Mouse (Mus musculus) lung, postnatal 4 days (tissue): ENCODE data around the gene Cdh15.

Experiments
- DNase-seq, 2 experiments: peaks; one replicate each; pipeline ENCODE4 v3.0.0; 2021

Gene Cdh15

GRCm38 (mm10) chr8:122845662-122846061 lies 2.1 kb upstream of the Cdh15 start:
- DNase-seq = peak; percentile 25 to 48

GRCm38 (mm10) chr8:122849152-122849910 lies 1.6 kb downstream of the Cdh15 start:
- DNase-seq = no peak

DNA sequence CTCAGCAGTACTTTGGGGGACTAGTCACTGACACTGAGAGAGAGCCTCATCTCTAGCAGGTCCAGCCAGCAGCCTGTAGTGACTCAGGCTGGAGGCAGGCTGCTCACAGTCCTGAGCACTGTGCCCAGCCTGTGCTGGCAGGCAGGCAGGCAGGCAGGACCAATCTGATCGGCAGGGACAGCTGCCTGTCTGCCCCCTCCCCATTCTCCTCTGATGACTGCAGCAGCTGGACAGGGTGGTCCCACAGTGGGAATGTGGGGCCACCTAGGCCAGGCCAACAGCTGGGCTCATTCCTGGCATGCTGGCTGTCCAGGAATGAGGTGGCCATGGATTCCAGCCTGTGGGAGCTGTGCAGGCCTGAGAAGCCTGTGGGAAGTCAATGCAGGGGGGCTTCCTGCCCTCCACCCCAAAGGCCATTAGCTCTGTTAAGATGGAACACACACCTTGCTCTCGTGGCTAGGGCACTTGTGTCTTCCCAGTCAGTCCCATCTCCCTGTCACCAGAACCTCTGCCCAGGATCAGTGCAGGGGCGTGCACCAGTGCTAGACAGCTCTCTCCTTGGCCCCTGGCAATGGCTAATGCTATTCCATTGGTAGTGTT lies 3.0 kb downstream of the Cdh15 start:
- peak in 1 of 2 experiments; percentile 23 for DNase-seq

DNA sequence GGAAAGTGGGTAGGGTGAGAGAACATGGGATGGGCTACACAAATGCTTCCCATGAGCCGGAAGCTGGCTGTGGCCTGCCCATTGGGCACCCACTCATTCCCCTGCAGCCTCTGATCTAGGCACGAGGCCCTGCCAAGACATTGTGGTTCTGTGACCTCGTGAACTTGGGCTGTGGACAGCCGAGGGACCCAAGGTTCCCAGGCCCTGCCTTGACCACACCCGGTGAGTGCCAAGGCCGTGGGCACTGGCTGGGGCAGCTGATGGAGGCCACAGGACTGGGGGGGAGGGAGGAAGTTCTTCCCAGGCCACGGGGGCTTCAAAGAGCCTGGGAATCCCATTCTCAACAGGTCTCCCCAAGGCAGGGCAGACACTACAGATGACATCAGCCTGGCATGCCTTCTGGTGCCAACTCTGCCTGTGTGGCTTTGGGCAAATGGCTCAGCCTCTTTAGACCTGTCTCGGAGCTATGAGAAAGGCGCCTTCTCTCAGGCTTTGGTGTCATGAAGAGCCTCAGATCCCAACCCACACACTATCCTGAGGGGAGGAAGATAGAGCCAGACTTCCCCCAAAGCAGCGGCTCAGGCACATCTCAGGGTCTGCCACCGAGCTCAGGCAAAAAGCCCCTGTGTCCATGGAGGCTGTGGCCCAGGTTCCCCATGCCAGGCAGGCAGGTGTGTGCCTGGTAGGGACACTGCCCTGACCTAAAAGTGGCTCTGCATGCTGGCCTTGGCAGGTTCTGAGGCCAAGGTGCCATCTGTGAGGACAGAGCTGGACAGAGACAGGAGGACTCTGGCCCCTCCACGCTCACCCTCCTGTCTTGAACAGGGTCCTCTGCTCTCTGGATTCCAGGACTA lies 4.2 kb downstream of the Cdh15 start:
- peak in 1 of 2 experiments; percentile 20 for DNase-seq

GRCm38 (mm10) chr8:122852546-122852905 lies 4.8 kb downstream of the Cdh15 start:
- DNase-seq = no peak

GRCm38 (mm10) chr8:122853340-122853771 lies 5.6 kb downstream of the Cdh15 start:
- peak in 1 of 2 experiments; percentile 21 for DNase-seq

DNA sequence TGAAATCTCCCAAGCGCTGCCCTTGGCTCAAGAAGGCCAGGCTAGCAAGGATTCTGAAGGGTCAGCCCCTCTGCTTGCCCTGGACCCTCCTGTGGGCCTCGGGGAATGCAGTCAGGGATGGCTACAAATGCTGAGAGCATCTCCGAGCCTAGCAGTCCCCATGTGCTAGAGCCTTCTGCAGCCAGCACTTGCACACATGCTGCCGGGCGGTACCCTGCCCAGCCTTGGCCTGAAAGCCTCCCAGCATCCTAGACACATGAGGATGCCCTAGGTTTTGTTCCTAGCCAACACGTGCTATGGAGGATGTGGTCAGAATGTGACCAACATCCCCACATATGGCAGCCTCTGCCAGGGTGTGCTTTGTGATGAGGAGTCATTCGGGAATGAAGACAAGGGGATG lies 6.6 kb downstream of the Cdh15 start:
- DNase-seq = no peak

DNA sequence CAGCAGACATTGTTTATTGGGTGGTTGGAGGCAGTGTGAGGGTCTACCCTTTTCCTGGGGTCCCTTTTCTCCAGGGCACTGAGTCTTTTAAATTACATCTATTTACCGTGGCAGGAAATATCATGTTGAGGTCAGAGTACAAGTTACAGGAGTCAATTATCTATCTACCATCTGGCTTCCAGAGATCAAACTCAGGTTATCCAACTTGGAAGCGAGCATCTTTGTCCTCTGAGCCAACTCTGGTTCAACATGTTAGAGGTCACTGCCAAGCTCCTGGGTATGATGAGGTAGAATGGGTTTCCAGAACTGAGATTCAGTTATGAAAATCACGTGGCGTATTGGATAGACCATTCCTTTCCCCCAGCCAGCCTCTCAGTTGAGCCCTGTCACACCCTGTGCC lies 7.4 kb downstream of the Cdh15 start:
- DNase-seq = no peak

DNA sequence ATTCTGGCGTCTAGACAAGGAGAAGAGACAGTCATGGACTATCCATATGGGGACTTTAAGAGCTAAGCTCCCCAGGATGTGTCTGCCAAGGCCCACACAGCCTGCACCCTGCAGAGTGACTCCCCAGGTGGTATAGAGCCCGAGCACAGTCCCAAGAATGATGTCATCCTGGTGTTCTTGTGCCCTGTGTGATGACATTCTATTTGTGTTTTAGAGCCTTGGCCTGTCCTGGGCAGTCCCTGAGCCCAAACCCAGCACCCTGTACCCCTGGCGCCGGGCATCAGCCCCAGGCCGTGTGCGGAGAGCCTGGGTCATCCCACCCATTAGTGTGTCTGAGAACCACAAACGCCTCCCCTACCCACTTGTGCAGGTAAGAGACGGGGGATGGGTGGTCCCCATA lies 8.5 kb downstream of the Cdh15 start:
- no peak for DNase-seq

DNA sequence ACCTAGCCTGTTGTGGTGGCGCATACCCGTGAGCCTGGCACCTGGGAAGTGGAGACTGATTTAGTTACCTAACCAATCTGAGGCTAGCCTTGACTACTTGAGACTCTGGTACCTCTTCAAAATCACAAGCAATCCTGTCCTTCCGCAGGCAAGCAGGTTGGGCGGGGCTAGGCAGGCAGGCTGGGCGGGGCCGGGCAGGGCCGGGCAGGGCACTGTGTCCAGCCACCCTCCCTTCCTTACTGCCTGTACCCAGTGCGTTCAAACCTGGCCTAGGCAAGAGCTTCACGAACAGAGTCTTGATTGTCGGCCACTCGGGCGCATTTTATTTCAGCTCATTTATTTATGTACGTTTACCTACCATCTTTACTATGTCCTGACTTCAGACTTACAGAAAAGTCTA lies 12.1 kb downstream of the Cdh15 start:
- no peak for DNase-seq

DNA sequence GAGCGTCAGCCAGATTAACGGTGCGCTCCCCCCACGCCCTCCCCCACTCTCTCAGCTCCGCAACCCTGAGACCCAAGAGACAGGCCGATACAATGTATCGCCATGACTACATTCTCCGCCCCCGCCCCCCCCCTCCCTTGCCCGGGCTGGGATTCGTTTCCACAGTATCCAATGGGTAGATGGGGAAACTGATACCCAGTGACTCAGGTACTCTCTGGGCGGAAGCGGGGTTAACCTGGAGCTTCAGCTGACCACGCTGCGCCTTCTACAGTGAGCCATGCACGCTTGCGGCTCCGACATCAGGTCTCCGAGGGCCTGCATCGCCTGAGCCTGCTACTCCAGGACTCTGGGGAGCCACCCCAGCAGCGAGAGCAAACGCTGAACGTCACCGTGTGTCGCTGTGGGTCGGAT lies 17.0 kb downstream of the Cdh15 start:
- DNase-seq = no peak

GRCm38 (mm10) chr8:122865441-122865840 lies 17.7 kb downstream of the Cdh15 start:
- DNase-seq = peak in 1 of 2 experiments; percentile 32

DNA sequence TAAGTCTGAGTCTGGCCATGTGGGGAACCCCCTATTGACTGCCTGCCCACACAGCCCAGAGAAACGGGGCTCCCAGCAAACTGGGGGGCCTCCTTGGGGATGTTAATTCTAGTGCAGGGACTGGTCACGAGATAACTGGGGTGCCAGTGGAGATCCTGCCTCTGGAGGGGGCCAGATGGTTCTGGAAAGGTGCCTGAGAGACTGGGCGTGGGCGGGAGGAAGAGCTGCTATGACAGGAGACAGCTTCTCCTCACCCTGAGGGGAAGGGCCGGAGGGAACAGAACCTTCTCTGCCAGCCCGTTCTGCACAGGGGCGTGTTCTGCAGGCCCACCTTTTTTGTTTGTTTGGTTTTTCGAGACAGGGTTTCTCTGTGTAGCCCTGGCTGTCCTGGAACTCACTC lies 18.5 kb downstream of the Cdh15 start:
- DNase-seq = peak in 1 of 2 experiments; percentile 21

DNA sequence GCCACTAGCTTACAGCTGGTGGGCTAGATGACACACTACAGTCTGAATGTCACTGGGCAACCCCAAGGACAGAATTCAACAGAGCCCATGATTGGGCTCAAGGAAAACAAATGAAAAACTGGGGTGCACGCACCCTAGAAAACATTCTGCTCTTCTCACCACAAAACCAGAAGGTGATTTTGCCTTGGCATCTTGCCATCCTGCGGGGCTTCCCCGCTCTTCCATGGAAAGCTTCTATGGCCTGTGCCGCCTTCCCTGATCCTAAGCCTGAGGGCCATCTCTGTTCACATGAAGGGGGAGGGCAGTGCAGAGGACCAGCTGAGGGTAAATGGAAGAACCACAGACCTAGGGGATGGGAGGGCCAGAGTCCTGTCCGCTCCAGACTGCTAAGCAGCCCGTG lies 20.2 kb downstream of the Cdh15 start:
- no peak for DNase-seq

DNA sequence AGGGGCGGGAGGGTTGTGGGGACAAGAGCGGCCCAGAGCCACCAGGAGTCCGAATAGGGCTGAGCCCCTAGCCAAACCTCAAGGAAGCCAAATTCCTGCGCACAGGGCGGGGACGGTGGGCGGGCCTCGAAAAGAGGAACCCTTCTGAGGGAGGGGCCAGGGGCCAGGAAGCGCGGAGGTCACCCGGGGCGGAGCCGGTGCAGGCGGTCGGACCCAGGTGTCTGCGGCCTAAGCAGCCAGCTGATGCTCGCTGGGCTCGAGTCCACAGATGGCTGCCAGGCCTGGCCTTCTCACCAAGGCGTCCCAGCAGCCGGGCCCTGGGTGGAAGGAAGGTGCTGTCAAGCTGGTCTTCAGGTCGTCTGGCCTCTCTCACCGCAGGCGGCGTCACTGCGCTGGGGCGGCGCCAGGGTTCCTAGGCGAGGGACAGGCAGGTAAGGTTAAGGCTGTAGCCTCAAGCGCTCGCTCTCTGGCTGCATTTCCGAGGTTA lies 22.7 kb downstream of the Cdh15 start:
- DNase-seq = peak; percentile 81

- DNase-seq = no peak
These were observed 23.9 kb downstream of the Cdh15 start for GRCm38 (mm10) chr8:122871663-122872062.

- no peak for DNase-seq
These were observed 25.4 kb downstream of the Cdh15 start for GRCm38 (mm10) chr8:122873171-122873570.

DNA sequence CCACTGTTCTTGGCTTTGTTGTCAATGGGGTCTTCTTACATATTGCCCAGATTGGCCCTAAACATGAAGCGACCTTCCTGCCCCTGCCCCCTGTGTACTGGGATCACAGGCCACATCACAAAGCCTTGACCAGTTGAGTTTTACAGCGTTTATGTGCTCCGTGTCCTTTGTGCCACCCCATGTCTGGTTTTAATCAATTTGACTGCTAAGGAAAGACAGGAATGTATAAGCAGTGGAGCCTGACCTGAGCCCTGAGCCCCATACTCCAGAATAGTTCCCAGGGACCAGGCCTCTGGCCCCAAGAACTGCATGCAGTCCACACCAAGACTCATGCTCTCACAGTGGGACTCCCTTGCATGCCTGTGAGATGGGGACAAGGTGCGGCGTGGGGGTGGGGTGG lies 27.4 kb downstream of the Cdh15 start:
- DNase-seq = no peak

DNA sequence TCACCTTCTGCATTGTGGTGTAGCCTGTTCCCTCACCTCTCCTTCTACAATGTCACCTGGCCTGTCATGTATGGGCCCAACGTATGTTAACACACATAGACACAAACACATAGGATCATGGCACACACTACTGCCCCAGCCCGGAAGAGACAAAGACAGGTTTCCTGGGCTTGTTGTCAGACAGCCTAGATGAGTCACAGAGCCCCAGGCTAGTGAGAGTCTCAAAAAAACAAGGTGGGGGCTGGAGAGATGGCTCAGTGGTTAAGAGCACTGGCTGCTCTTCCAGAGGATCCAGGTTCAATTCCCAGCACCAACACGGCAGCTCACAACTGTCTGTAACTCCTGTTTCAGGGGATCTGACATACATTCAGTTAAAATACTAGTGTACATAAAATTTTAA lies 30.5 kb downstream of the Cdh15 start:
- DNase-seq = no peak

DNA sequence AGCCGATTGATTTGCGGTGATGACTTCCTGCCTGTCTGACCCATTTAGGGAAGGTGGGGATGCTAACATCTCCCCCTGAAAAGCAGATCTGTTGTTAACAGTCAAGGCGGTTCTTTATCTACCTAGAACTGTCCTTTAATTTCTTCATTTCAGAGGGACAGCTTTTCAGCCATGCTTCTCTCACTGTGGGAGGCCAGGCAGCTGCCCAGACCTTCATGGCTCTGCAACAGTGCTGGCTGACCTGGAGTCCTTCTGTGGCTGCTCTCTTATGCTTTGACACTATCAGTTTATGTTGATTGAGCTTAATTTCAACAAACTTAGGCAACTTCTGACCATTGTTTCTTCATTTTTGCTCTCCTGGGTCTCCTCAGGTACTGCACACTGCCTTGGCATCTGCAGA lies 32.5 kb downstream of the Cdh15 start:
- no peak for DNase-seq

- DNase-seq = no peak
These were observed 35.9 kb downstream of the Cdh15 start for GRCm38 (mm10) chr8:122883671-122884070.

GRCm38 (mm10) chr8:122891440-122891839 lies 43.7 kb downstream of the Cdh15 start:
- no peak for DNase-seq

- no peak for DNase-seq
These were observed 45.7 kb downstream of the Cdh15 start for GRCm38 (mm10) chr8:122893451-122893850.

DNA sequence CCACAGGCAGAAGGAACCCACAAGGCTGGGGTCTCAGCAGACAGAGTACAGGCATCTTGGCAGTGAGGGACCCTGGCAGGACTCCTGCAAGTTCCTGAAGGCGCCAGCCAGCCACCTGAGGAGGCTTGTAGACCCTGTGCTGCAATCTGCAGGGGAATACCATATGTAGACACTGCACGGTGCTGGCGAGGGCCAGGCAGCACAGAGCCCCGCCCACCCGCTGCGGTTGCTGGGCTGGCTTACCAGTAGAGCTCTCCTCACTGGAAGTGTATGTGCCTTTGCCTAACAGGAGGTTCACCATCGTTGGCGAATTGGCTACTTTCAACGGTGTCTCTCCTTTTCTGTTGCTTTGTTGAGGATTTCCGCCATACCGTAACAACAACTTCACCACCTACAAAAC lies 48.6 kb downstream of the Cdh15 start:
- no peak for DNase-seq
